Mouse (Mus musculus) embryonic facial prominence, embryonic 12.5 days (tissue): ENCODE results near the gene Rftn1. TPM values are rescaled to one million over a fixed set of nuclear protein-coding genes. Genes with fewer than 3 reads are reported as not detected.

Experiments
- ATAC-seq: fragments of 200-750 bp; cut with Nextera tagmentation; 2 replicates; pipeline ENCODE4 v1.8.0; 2017; ENCODE audit not compliant: insufficient number of reproducible peaks, insufficient read depth, low FRiP score, low TSS enrichment
- H3K27ac ChIP-seq: fragments of 300-500 bp; sonication (generic); 2 replicates; pipeline ENCODE4 v1.5.1; 2016; ENCODE audit warnings: mild to moderate bottlenecking
- H3K27me3 ChIP-seq: fragments of 300-500 bp; sonication (generic); 2 replicates; pipeline ENCODE4 v1.6.1; 2016; ENCODE audit warnings: mild to moderate bottlenecking, moderate library complexity
- H3K36me3 ChIP-seq: fragments of 300-500 bp; sonication (generic); 2 replicates; pipeline ENCODE4 v1.6.1; 2016; ENCODE audit warnings: mild to moderate bottlenecking
- H3K4me1 ChIP-seq: fragments of 300-500 bp; sonication (generic); 2 replicates; pipeline ENCODE4 v1.6.1; 2016
- H3K4me2 ChIP-seq: fragments of 300-500 bp; sonication (generic); replicated peaks from 2 replicates; pipeline ENCODE4 v1.6.1; 2016; ENCODE audit warnings: mild to moderate bottlenecking, moderate library complexity
- H3K4me3 ChIP-seq: fragments of 300-500 bp; sonication (generic); 2 replicates; pipeline ENCODE4 v1.5.1; 2016; ENCODE audit warnings: mild to moderate bottlenecking
- H3K9ac ChIP-seq: fragments of 300-500 bp; sonication (generic); 2 replicates; pipeline ENCODE4 v1.6.1; 2016; ENCODE audit warnings: mild to moderate bottlenecking, moderate library complexity
- H3K9me3 ChIP-seq: fragments of 300-500 bp; sonication (generic); 2 replicates; pipeline ENCODE4 v1.6.1; 2016; ENCODE audit warnings: mild to moderate bottlenecking, moderate library complexity
- WGBS: fragments of 180-500 bp; shearing (Covaris S2); methylation state at CpG from one replicate; pipeline ENCODE4 v1.1.7; 2016; 5-methylcytosine and 5-hydroxymethylcytosine counted together
- polyA plus RNA-seq: library from polyadenylated mRNA; unstranded; fragments of >200 nt; fragmentation: Nextera tagmentation; extraction: Ambion mirVana; gene quantifications from 2 replicates; pipeline ENCODE4 v1.2.1, GENCODE M21; 2016

Rftn1 gene
- polyA plus RNA-seq, 1 experiment from 2014 or later = 12.1 TPM

GRCm38 (mm10) chr17:50080991-50081390 lies 109.5 kb downstream of the Rftn1 start:
- WGBS = 84% methylated on average over 4 of the region's 4 CpGs
- Histone ChIP-seq H3K4me2 (no peak overlapping the region), H3K36me3 (no peaks in the 10 kb centered on the region), H3K4me3 (no peak overlapping the region), H3K27ac (no peak overlapping the region), H3K9ac (no peak overlapping the region), H3K27me3 (no peaks in the 10 kb centered on the region), H3K4me1 (no peaks in the 10 kb centered on the region), H3K9me3 (no peaks in the 10 kb centered on the region)
- no peak for ATAC-seq

- Histone ChIP-seq H3K4me1 (no peaks in the 10 kb centered on the region), H3K27me3 (no peaks in the 10 kb centered on the region), H3K4me3 (no peak overlapping the region), H3K9ac (no peak overlapping the region), H3K4me2 (no peak overlapping the region), H3K27ac (no peak overlapping the region), H3K9me3 (no peaks in the 10 kb centered on the region), H3K36me3 (no peaks in the 10 kb centered on the region)
- no peak for ATAC-seq
- 95% methylated on average over 6 of the region's 6 CpGs for WGBS
Measured at GRCm38 (mm10) chr17:50078749-50079148, 111.7 kb downstream of the Rftn1 start.

DNA sequence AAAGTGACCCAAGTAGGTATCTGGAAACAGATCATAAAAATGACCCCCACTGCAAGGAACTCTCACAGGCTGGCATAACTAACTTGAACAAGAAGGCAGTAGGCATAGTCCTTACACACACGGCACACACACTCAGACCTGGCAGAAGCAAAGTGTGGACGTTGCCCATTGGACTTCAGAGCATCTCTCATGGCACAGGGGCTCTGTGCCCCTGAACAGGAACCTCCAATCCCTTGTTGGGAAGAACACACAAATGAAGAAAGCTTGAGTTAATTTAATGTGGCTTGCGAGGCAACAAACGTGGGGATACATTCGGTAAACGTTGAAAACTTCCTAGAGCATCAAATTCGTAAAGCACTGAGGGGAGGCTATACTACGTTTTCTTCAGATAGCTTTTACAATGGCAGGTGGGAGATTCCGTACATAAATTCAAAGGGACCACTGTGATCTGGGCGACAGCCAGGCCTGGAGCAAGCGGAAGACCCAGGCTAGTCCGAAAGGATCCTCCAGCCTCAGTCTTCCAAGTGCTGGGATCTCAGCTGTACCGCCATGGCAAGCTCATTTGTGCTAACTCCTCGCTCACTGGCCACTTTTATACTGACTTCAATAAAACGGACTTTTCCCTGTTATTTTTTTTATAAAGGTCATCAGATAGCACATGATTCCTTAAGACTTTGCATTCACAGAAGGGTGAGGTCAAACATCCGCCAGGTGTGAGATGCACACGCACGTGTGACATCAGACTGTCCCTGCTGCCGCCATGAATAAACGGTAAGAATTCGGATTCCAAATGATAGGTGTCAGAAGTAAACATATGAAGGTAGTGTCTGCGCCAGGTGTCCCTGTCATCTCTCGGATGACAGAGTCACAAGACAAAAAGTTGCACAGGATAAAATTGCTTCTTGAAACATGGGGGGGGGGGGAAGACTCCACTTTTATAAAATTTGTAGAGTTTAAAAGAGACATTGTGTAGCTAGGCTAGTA lies 117.2 kb downstream of the Rftn1 start:
- Histone ChIP-seq H3K27ac (no peak overlapping the region), H3K4me3 (no peak overlapping the region), H3K36me3 (no peaks in the 10 kb centered on the region), H3K27me3 (no peaks in the 10 kb centered on the region), H3K9me3 (no peaks in the 10 kb centered on the region), H3K4me2 (no peak overlapping the region), H3K9ac (no peak overlapping the region), H3K4me1 (no peaks in the 10 kb centered on the region)
- WGBS = 90% methylated on average over 23 of the region's 23 CpGs
- no peak for ATAC-seq

DNA sequence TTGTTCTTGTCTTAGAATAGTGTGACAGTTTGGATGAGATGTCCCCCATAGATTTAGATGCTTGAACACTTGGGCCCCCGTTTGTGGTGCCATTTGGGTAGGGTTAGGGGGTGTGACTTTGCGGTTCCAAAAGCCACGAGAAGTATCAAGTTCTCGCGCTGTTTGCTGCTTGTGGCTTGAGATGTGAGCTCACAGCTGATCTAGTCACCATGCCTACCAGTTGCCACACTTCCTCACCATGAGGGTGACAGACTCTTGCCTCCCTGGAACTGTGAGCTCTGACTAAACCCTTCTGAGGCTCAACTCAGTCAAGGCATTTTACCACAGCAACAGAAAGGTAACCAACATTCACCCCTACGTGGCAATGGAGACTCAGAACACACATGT lies 118.9 kb downstream of the Rftn1 start:
- H3K27ac ChIP-seq = no peak overlapping the region
- no peak for ATAC-seq
- H3K4me3 ChIP-seq = no peak overlapping the region
- no peaks in the 10 kb centered on the region for H3K9me3 ChIP-seq
- no peak overlapping the region for H3K9ac ChIP-seq
- 77% methylated on average over 6 of the region's 6 CpGs for WGBS
- H3K4me1 ChIP-seq = no peaks in the 10 kb centered on the region
- H3K36me3 ChIP-seq = no peaks in the 10 kb centered on the region
- H3K4me2 ChIP-seq = no peak overlapping the region
- H3K27me3 ChIP-seq = no peaks in the 10 kb centered on the region

GRCm38 (mm10) chr17:50070822-50071601 lies 119.5 kb downstream of the Rftn1 start:
- H3K9ac ChIP-seq = no peak overlapping the region
- ATAC-seq = no peak
- no peaks in the 10 kb centered on the region for H3K4me1 ChIP-seq
- H3K9me3 ChIP-seq = no peaks in the 10 kb centered on the region
- no peak overlapping the region for H3K4me3 ChIP-seq
- H3K27me3 ChIP-seq = no peaks in the 10 kb centered on the region
- 77% methylated on average over 7 of the region's 7 CpGs for WGBS
- H3K36me3 ChIP-seq = no peaks in the 10 kb centered on the region
- no peak overlapping the region for H3K27ac ChIP-seq
- no peak overlapping the region for H3K4me2 ChIP-seq

- Histone ChIP-seq H3K4me2 (no peak overlapping the region), H3K4me3 (no peak overlapping the region), H3K36me3 (no peaks in the 10 kb centered on the region), H3K27me3 (no peaks in the 10 kb centered on the region), H3K4me1 (no peaks in the 10 kb centered on the region), H3K9me3 (no peaks in the 10 kb centered on the region), H3K27ac (no peak overlapping the region), H3K9ac (no peak overlapping the region)
- no peak for ATAC-seq
- 39% methylated on average over 10 of the region's 10 CpGs for WGBS
Measured at GRCm38 (mm10) chr17:50069897-50070636, 120.4 kb downstream of the Rftn1 start.

- 85% methylated on average over 5 of the region's 5 CpGs for WGBS
- no peaks in the 10 kb centered on the region for H3K27me3 ChIP-seq
- H3K4me3 ChIP-seq = no peak overlapping the region
- no peak overlapping the region for H3K9ac ChIP-seq
- H3K9me3 ChIP-seq = no peaks in the 10 kb centered on the region
- no peak for ATAC-seq
- H3K4me2 ChIP-seq = no peak overlapping the region
- H3K4me1 ChIP-seq = no peaks in the 10 kb centered on the region
- no peak overlapping the region for H3K27ac ChIP-seq
- H3K36me3 ChIP-seq = no peaks in the 10 kb centered on the region
Measured at GRCm38 (mm10) chr17:50069205-50069604, 121.3 kb downstream of the Rftn1 start.

- Histone ChIP-seq H3K27ac (no peak overlapping the region), H3K4me2 (no peak overlapping the region), H3K9ac (no peak overlapping the region), H3K9me3 (no peaks in the 10 kb centered on the region), H3K4me3 (no peak overlapping the region), H3K4me1 (no peaks in the 10 kb centered on the region), H3K36me3 (no peaks in the 10 kb centered on the region), H3K27me3 (no peaks in the 10 kb centered on the region)
- 90% methylated on average over 10 of the region's 10 CpGs for WGBS
- no peak for ATAC-seq
Measured at GRCm38 (mm10) chr17:50068681-50069138, 121.8 kb downstream of the Rftn1 start.

DNA sequence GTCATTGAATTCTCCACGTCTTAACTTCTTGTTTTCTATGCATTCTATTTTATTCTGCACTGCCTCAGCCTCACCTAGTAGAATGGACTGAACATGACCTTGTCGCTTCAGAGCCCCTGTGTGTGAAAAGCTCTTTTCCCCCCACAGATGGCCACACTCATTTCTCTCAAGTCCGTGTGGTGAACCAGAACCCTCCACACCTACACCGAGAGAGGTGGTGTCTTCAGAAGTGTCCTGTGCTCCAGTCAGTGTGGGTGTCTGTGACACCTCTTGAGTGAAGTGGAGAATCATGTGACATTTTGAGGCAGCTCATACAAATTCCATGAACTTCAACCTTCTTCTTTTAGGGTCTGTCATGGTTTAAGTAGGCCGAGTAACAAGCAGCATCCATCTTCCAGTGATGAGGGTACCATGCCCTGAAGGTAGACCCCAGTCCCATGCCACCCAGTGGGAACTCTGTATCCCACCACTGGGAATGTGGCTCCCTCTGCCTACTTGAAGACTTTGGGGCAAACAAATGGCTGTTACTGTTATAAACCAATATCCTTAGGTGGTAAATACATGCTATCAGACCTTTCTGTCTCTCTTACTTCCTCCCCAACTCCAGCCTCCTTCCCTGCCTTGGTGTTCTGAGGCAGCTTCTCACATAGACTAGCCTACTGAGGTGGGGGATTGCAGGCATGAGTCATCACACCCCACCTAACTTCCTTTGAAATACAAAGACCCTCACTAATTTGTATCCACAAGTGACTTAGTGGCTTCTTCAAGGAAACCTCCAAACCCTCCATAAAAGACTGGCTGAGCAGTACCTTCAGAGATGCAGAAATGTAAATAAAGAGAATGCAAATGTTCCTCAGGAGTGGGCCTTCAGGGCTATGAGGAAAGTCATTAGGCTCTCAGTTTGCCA lies 122.4 kb downstream of the Rftn1 start:
- Histone ChIP-seq H3K9me3 (no peaks in the 10 kb centered on the region), H3K9ac (no peak overlapping the region), H3K4me3 (no peak overlapping the region), H3K4me2 (no peak overlapping the region), H3K27me3 (no peaks in the 10 kb centered on the region), H3K36me3 (no peaks in the 10 kb centered on the region), H3K27ac (no peak overlapping the region), H3K4me1 (no peaks in the 10 kb centered on the region)
- ATAC-seq = no peak
- 83% methylated on average over 5 of the region's 5 CpGs for WGBS

GRCm38 (mm10) chr17:50066822-50067713 lies 123.4 kb downstream of the Rftn1 start:
- Histone ChIP-seq H3K9me3 (no peaks in the 10 kb centered on the region), H3K9ac (no peak overlapping the region), H3K27me3 (no peaks in the 10 kb centered on the region), H3K36me3 (no peaks in the 10 kb centered on the region), H3K27ac (no peak overlapping the region), H3K4me2 (no peak overlapping the region), H3K4me3 (no peak overlapping the region), H3K4me1 (no peaks in the 10 kb centered on the region)
- 85% methylated on average over 8 of the region's 8 CpGs for WGBS
- no peak for ATAC-seq
